In genomic region chr11:35526219-35526762, GRCm38 (mm10) we compare ENCODE assay signal across 18 mouse cellular contexts.
DNase-seq lines count a peak whose midpoint lies in the region; ATAC-seq lines count a peak whose summit lies in the region.
"Had no signal": no experiment of that assay in that cellular context is flagged by ENCODE, and none has a peak within 500 bp of the region (broad histone marks: within the 10 kb centered on the region; RNA-seq: fewer than 3 reads in every experiment).

No protein-coding gene starts in this region.

- no peaks in the 10 kb centered on the region for H3K9me3 ChIP-seq in heart, embryonic 11.5 days (replicated peaks; ENCODE audit: control insufficient read depth, low read length)
- no peaks in the 10 kb centered on the region for H3K9me3 ChIP-seq in midbrain, embryonic 11.5 days (ENCODE audit: control insufficient read depth, low read length)
- H3K9me3 ChIP-seq in midbrain, embryonic 16.5 days (replicated peaks; ENCODE audit: control insufficient read depth, low read length, poor library complexity, severe bottlenecking), result no peaks in the 10 kb centered on the region
- H3K9me3 ChIP-seq: kidney, embryonic 15.5 days; liver, embryonic 15.5 days had no signal

- no peak overlapping the region for H3K9ac ChIP-seq in heart, embryonic 11.5 days (ENCODE audit: low read depth, low read length)
- no peak overlapping the region for H3K9ac ChIP-seq in midbrain, embryonic 11.5 days (ENCODE audit: low read length)
- H3K9ac ChIP-seq in midbrain, embryonic 16.5 days (ENCODE audit: low read depth, low read length), result no peak overlapping the region
- H3K9ac ChIP-seq: forebrain, postnatal 0 days; kidney, embryonic 15.5 days; liver, embryonic 15.5 days had no signal

- WGBS in heart, embryonic 11.5 days (ENCODE audit: insufficient replicate concordance), result 62% methylated on average over 9 of the region's 9 CpGs
- WGBS in midbrain, embryonic 11.5 days, result 80% methylated on average over 9 of the region's 9 CpGs
- 83% methylated on average over 9 of the region's 9 CpGs for WGBS in midbrain, embryonic 16.5 days

- no peak overlapping the region for H3K4me2 ChIP-seq in heart, embryonic 11.5 days
- no peak overlapping the region for H3K4me2 ChIP-seq in midbrain, embryonic 11.5 days
- H3K4me2 ChIP-seq in midbrain, embryonic 16.5 days (ENCODE audit: low read length), result no peak overlapping the region
- H3K4me2 ChIP-seq: kidney, embryonic 15.5 days; liver, embryonic 15.5 days had no signal

- no peak overlapping the region for H3K27ac ChIP-seq in heart, embryonic 11.5 days (ENCODE audit: low read depth, low read length)
- H3K27ac ChIP-seq in midbrain, embryonic 11.5 days (ENCODE audit: low read depth, low read length), result no peak overlapping the region
- H3K27ac ChIP-seq in midbrain, embryonic 16.5 days (ENCODE audit: low read length), result no peak overlapping the region
- H3K27ac ChIP-seq: kidney, embryonic 15.5 days; liver, embryonic 15.5 days had no signal

- no peaks in the 10 kb centered on the region for H3K36me3 ChIP-seq in heart, embryonic 11.5 days (ENCODE audit: control insufficient read depth, insufficient read depth, low read length)
- no peaks in the 10 kb centered on the region for H3K36me3 ChIP-seq in midbrain, embryonic 11.5 days (ENCODE audit: control insufficient read depth, insufficient read depth, low read length)
- H3K36me3 ChIP-seq in midbrain, embryonic 16.5 days (ENCODE audit: control insufficient read depth, insufficient read depth, low read length), result no peaks in the 10 kb centered on the region
- H3K36me3 ChIP-seq: kidney, embryonic 15.5 days; liver, embryonic 15.5 days had no signal

- no peak overlapping the region for H3K4me3 ChIP-seq in heart, embryonic 11.5 days (ENCODE audit: low read depth, low read length)
- no peak overlapping the region for H3K4me3 ChIP-seq in midbrain, embryonic 11.5 days (ENCODE audit: low read depth, low read length)
- H3K4me3 ChIP-seq in midbrain, embryonic 16.5 days (ENCODE audit: low read depth, low read length), result no peak overlapping the region
- H3K4me3 ChIP-seq: erythroblast, embryonic 14.5 days; kidney, embryonic 15.5 days; liver, embryonic 15.5 days had no signal

- no peaks in the 10 kb centered on the region; the same call in 1 of the 2 replicates for H3K4me1 ChIP-seq in heart, embryonic 11.5 days (ENCODE audit: control insufficient read depth, insufficient read depth, low read length)
- H3K4me1 ChIP-seq in midbrain, embryonic 11.5 days (ENCODE audit: control insufficient read depth, insufficient read depth, low read length), result peaks cover 36% of the 10 kb centered on the region
- no peaks in the 10 kb centered on the region; the same call in 1 of the 2 replicates for H3K4me1 ChIP-seq in midbrain, embryonic 16.5 days (ENCODE audit: control insufficient read depth, insufficient read depth, low read length)
- H3K4me1 ChIP-seq: kidney, embryonic 15.5 days; liver, embryonic 15.5 days had no signal

- H3K27me3 ChIP-seq in heart, embryonic 11.5 days (ENCODE audit: control insufficient read depth, insufficient read depth, low read length), result no peaks in the 10 kb centered on the region
- H3K27me3 ChIP-seq in midbrain, embryonic 11.5 days (ENCODE audit: control insufficient read depth, insufficient read depth, low read length), result 0 out of 2 replicates have a peak, but pooled peaks cover 3% of the 10 kb centered on the region
- H3K27me3 ChIP-seq in midbrain, embryonic 16.5 days (ENCODE audit: control insufficient read depth, insufficient read depth, low read depth, low read length), result no peaks in the 10 kb centered on the region
- H3K27me3 ChIP-seq: kidney, embryonic 15.5 days; liver, embryonic 15.5 days had no signal

- intact Hi-C loops in heart, postnatal 10 days (cut with DNase I), result no loop called here

- ATAC-seq in heart, embryonic 11.5 days (replicated peaks; ENCODE audit: insufficient number of reproducible peaks, low FRiP score, low TSS enrichment), result no peak
- no peak for ATAC-seq in midbrain, embryonic 11.5 days (ENCODE audit: low FRiP score)
- ATAC-seq in midbrain, embryonic 16.5 days, result no peak
- ATAC-seq: forebrain, postnatal 0 days had no signal

- peak; percentile 7 to 8 for DNase-seq in heart, adult 18-20 months
- DNase-seq in midbrain, embryonic 11.5 days (ENCODE audit: low spot score, missing footprints), result peak; percentile 73
- DNase-seq in fibroblast of lung, adult 2 months (ENCODE audit: low read depth), result peak; percentile 46
- peak; percentile 22 for DNase-seq in lung, postnatal 25 days (ENCODE audit: low spot score)
- DNase-seq in layer of hippocampus, adult 9-11 months, result no peak
- DNase-seq in heart, postnatal 10 days, result no peak
- DNase-seq: B cell, adult 2 months; cerebellum, adult 18-20 months; cerebellum, postnatal 36 days; forebrain, postnatal 0 days; heart, postnatal 36 days; layer of hippocampus, postnatal 36 days; thymus, postnatal 25 days had no signal

Comparison
In these comparisons a context has a peak if more than half of its experiments do, and no peak if none do; other contexts are left out.
1. DNase-seq: peak in heart, adult 18-20 months (2 of 2), midbrain, embryonic 11.5 days (single experiment), fibroblast of lung, adult 2 months (single experiment) and lung, postnatal 25 days (single experiment); none in layer of hippocampus, adult 9-11 months (single experiment) and heart, postnatal 10 days (0 of 2).